Mouse (Mus musculus) layer of hippocampus, adult 6 months (tissue): ENCODE measurements around the gene Btg1. TPM values are rescaled to one million over a fixed set of nuclear protein-coding genes. Genes with fewer than 3 reads are reported as not detected.

ENCODE experiments used
- long read RNA-seq, 2 experiments: library from polyadenylated mRNA; unstranded; transcript quantifications; one replicate each; pipeline ENCODE4 v2.0.0; 2019 to 2020
- polyA plus RNA-seq: library from polyadenylated mRNA; unstranded; fragments of <200 nt; fragmentation: Nextera tagmentation; gene quantifications from 2 replicates; pipeline ENCODE4 v1.2.3, GENCODE M21; 2021

Gene Btg1
- 7.4 and 7.7 TPM in 2 replicates for polyA plus RNA-seq
- long read RNA-seq, experiment 1, full-length matches to known transcripts: 19 of 36 reads
- long read RNA-seq, experiment 1, partial matches to known transcripts: 0 of 36 reads
- long read RNA-seq, experiment 1, other reads (novel, unspliced or antisense): 17 of 36 reads
- long read RNA-seq, experiment 2, full-length matches to known transcripts: 192 of 194 reads
- long read RNA-seq, experiment 2, partial matches to known transcripts: 0 of 194 reads
- long read RNA-seq, experiment 2, other reads (novel, unspliced or antisense): 2 of 194 reads

GRCm38 (mm10) chr10:96616709-96617116, at the start of gene Btg1:
Btg1 (plus strand) TSS chr10:96617006.

